Mouse (Mus musculus) small intestine, adult 2 months (tissue): ENCODE measurements around the gene Gm44502. TPM values are rescaled to one million over a fixed set of nuclear protein-coding genes. Genes with fewer than 3 reads are reported as not detected.

Experiments
- H3K27ac ChIP-seq: fragments of 200-500 bp; 2 replicates; pipeline ENCODE4 v1.5.1; 2012; ENCODE audit warnings: low read depth, low read length, control low read depth, inconsistent platforms; ENCODE audit not compliant: insufficient read depth
- H3K27me3 ChIP-seq: fragments of 200-500 bp; 2 replicates; pipeline ENCODE4 v1.6.1; 2012; ENCODE audit warnings: mild to moderate bottlenecking, moderate library complexity, low read length, inconsistent platforms; ENCODE audit not compliant: control insufficient read depth, insufficient read depth
- H3K36me3 ChIP-seq: fragments of 200-500 bp; 2 replicates; pipeline ENCODE4 v1.6.1; 2012; ENCODE audit warnings: mild to moderate bottlenecking, low read length, control low read depth, inconsistent platforms; ENCODE audit not compliant: control insufficient read depth, insufficient read depth
- H3K4me1 ChIP-seq: fragments of 200-500 bp; 2 replicates; pipeline ENCODE4 v1.6.1; 2012; ENCODE audit warnings: low read length, inconsistent platforms, mixed read lengths; ENCODE audit not compliant: control insufficient read depth, insufficient read depth, insufficient read length
- H3K4me3 ChIP-seq: fragments of 200-500 bp; 2 replicates; pipeline ENCODE4 v1.5.1; 2012; ENCODE audit warnings: low read depth, mild to moderate bottlenecking, control low read depth, inconsistent platforms, low read length, moderate library complexity
- CTCF ChIP-seq: fragments of 200-500 bp; IDR thresholded peaks from 2 replicates; pipeline ENCODE4 v1.5.1; 2012; ENCODE audit warnings: low read depth, mild to moderate bottlenecking, control low read depth, inconsistent platforms, low read length, moderate library complexity, mixed read lengths; ENCODE audit not compliant: insufficient replicate concordance, insufficient read length; ENCODE audit errors: extremely low read depth
- POLR2A ChIP-seq: fragments of 200-500 bp; IDR thresholded peaks from 2 replicates; pipeline ENCODE4 v1.6.1; 2012; ENCODE audit warnings: low read depth, mild to moderate bottlenecking, control low read depth, inconsistent platforms, low read length, moderate library complexity
- WGBS: fragments of 180-500 bp; shearing (Covaris S2); methylation state at CpG from one replicate; pipeline ENCODE4 v1.1.7; 2018; 5-methylcytosine and 5-hydroxymethylcytosine counted together
- polyA plus RNA-seq: library from polyadenylated mRNA; depleted of rRNA; stranded (reverse); fragments of >200 nt; gene quantifications from 2 replicates; pipeline ENCODE4 v1.2.3, GENCODE M21; 2012; rRNA removed

Gene Gm44502
- polyA plus RNA-seq, 1 experiment: 5.0 TPM

DNA sequence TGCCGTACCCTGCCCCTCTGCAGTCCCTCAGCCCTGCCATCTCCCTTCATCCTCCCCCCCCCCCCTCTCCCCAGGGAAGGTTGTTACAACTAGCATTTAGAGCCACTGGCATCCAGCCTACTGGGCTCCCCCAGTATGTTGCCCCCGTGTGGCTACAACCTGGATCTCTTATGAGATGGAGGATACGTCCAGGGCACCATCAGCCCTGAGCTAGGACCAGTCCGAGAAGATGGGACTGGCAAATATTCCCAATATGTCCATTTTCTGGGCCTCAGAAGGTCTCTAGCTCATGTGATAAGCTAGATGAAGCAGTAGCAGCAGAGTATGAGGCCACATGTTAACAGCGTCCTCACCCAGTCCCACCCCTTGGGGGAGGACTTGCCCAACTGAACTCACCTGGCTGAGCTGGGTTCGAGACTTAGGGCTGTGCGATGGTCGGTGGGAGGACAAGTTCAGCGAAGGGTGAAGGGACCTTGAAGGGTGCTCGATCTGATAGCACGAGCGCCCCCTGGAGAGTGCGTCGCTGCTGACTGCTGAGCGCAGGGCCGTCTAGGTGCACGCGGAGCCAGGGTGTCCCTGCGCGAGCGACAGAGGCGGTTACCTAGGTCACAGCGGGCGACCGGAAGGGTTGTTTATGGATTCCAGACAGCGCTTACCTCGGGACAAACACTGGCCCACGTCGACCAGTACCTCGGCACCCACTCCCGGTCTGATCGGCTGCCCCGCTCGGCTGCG is 56.3 kb downstream of the Gm44502 start:
- H3K27me3 ChIP-seq: no peaks in the 10 kb centered on the region
- H3K27ac ChIP-seq: peak overlapping the region; percentile 90
- no peak for TF ChIP-seq POLR2A
- peak; percentile 59 for TF ChIP-seq CTCF
- 1% methylated on average over 35 of the region's 35 CpGs for WGBS
- H3K4me1 ChIP-seq: peaks cover 33% of the 10 kb centered on the region
- H3K36me3 ChIP-seq: peaks cover 35% of the 10 kb centered on the region
- H3K4me3 ChIP-seq: peak overlapping the region; percentile 85

- TF ChIP-seq POLR2A (no peak), CTCF (no peak)
- peaks cover 42% of the 10 kb centered on the region for H3K36me3 ChIP-seq
- no peaks in the 10 kb centered on the region for H3K27me3 ChIP-seq
- WGBS: 87% methylated on average over 7 of the region's 7 CpGs
- H3K4me1 ChIP-seq: peaks cover 27% of the 10 kb centered on the region
- no peak overlapping the region for H3K27ac ChIP-seq
- peak overlapping the region; percentile 85; the same call in 1 of the 2 replicates for H3K4me3 ChIP-seq
Measured at GRCm38 (mm10) chr15:89372536-89372935, 57.0 kb downstream of the Gm44502 start.

- Histone ChIP-seq H3K27ac (no peak overlapping the region), H3K36me3 (peaks cover 45% of the 10 kb centered on the region), H3K4me1 (peaks cover 22% of the 10 kb centered on the region), H3K4me3 (no peak overlapping the region), H3K27me3 (no peaks in the 10 kb centered on the region)
- TF ChIP-seq CTCF (no peak), POLR2A (no peak)
- 77% methylated on average over 13 of the region's 13 CpGs for WGBS
Measured at GRCm38 (mm10) chr15:89372068-89372467, 57.4 kb downstream of the Gm44502 start.

Other genes with a start within 250 kb of the Gm44502 start
- 213 and 376 TPM in 2 replicates for gene Plxnb2, start 248.9 kb downstream of the Gm44502 start, polyA plus RNA-seq
- gene Dennd6b, start 233.2 kb downstream of the Gm44502 start, polyA plus RNA-seq: 7.1 and 10.6 TPM in 2 replicates
- 73.9 and 252 TPM in 2 replicates for gene Ppp6r2, start 218.1 kb downstream of the Gm44502 start, polyA plus RNA-seq
- 123 and 189 TPM in 2 replicates for gene Sbf1, start 114.4 kb downstream of the Gm44502 start, polyA plus RNA-seq
- 0.98 and 5.4 TPM in 2 replicates for gene Adm2, start 107.0 kb downstream of the Gm44502 start, polyA plus RNA-seq
- gene Miox, start 95.3 kb downstream of the Gm44502 start, polyA plus RNA-seq: 0.10 and 0.43 TPM in 2 replicates
- gene Lmf2, start 74.0 kb downstream of the Gm44502 start, polyA plus RNA-seq: 22.8 and 33.3 TPM in 2 replicates
- 56.8 and 149 TPM in 2 replicates for gene Ncaph2, start 74.0 kb downstream of the Gm44502 start, polyA plus RNA-seq
- 239 and 317 TPM in 2 replicates for gene Sco2, start 55.9 kb downstream of the Gm44502 start, polyA plus RNA-seq
- 114 and 152 TPM in 2 replicates for gene Tymp, start 52.7 kb downstream of the Gm44502 start, polyA plus RNA-seq
- gene Odf3b, start 50.4 kb downstream of the Gm44502 start, polyA plus RNA-seq: 46.1 and 142 TPM in 2 replicates
- 1.1 and 1.4 TPM in 2 replicates for gene Klhdc7b, start 44.8 kb downstream of the Gm44502 start, polyA plus RNA-seq
- gene Syce3, start 19.2 kb downstream of the Gm44502 start, polyA plus RNA-seq: 0.60 and 0.93 TPM in 2 replicates
- gene Cpt1b, start 3.8 kb downstream of the Gm44502 start, polyA plus RNA-seq: 1.4 and 3.4 TPM in 2 replicates
- 0.17 and 0.76 TPM in 2 replicates for gene C730034F03Rik, start 107 bp downstream of the Gm44502 start, polyA plus RNA-seq
- gene Chkb, start 212 bp upstream of the Gm44502 start, polyA plus RNA-seq: 45.6 and 104 TPM in 2 replicates
- gene Mapk8ip2, start 24.2 kb upstream of the Gm44502 start, polyA plus RNA-seq: 0.53 and 0.65 TPM in 2 replicates
- 15.6 and 30.4 TPM in 2 replicates for gene Arsa, start 47.7 kb upstream of the Gm44502 start, polyA plus RNA-seq
- 6.4 and 10.2 TPM in 2 replicates for gene Shank3, start 69.9 kb upstream of the Gm44502 start, polyA plus RNA-seq
- gene Acr, start 138.6 kb upstream of the Gm44502 start, polyA plus RNA-seq: 0.19 and 0.56 TPM in 2 replicates
- 2.4 and 3.1 TPM in 2 replicates for gene Rabl2, start 162.2 kb upstream of the Gm44502 start, polyA plus RNA-seq